Mouse (Mus musculus) lung, adult 2 months (tissue): Measurements from ENCODE around the gene Specc1. TPM values are rescaled to one million over a fixed set of nuclear protein-coding genes. Genes with fewer than 3 reads are reported as not detected.
A peak's percentile ranks its signal among the peaks of the same experiment; 100 is the strongest.

ENCODE experiments used
- DNase-seq: peaks from one replicate; pipeline ENCODE4 v3.0.0; 2022
- H3K4me1 ChIP-seq: fragments of 200-500 bp; 2 replicates; pipeline ENCODE4 v1.6.1; 2011; ENCODE audit warnings: low read length; ENCODE audit not compliant: control insufficient read depth, insufficient read depth
- H3K4me3 ChIP-seq: fragments of 200-500 bp; replicated peaks from 2 replicates; pipeline ENCODE3; 2011; ENCODE audit warnings: low read depth, mild to moderate bottlenecking, control low read depth, low read length; ENCODE audit errors: extremely low read depth
- CTCF ChIP-seq: fragments of 200-500 bp; IDR thresholded peaks from 2 replicates; pipeline ENCODE4 v1.5.1; 2011; ENCODE audit warnings: mild to moderate bottlenecking, low read length, control low read depth; ENCODE audit not compliant: insufficient read depth
- POLR2A ChIP-seq: fragments of 200-500 bp; IDR thresholded peaks from 2 replicates; pipeline ENCODE4 v1.6.1; 2011; ENCODE audit warnings: low read depth, mild to moderate bottlenecking, control low read depth, low read length, borderline replicate concordance; ENCODE audit errors: extremely low read depth
- WGBS: fragments of 180-500 bp; shearing (Covaris S2); methylation state at CpG from one replicate; pipeline ENCODE4 v1.1.7; 2018; 5-methylcytosine and 5-hydroxymethylcytosine counted together
- polyA plus RNA-seq: library from polyadenylated mRNA; depleted of rRNA; stranded (reverse); fragments of >200 nt; gene quantifications from 2 replicates; pipeline ENCODE4 v1.2.3, GENCODE M21; 2012; rRNA removed

Specc1 gene
- polyA plus RNA-seq, result 11.7 and 12.2 TPM in 2 replicates

DNA sequence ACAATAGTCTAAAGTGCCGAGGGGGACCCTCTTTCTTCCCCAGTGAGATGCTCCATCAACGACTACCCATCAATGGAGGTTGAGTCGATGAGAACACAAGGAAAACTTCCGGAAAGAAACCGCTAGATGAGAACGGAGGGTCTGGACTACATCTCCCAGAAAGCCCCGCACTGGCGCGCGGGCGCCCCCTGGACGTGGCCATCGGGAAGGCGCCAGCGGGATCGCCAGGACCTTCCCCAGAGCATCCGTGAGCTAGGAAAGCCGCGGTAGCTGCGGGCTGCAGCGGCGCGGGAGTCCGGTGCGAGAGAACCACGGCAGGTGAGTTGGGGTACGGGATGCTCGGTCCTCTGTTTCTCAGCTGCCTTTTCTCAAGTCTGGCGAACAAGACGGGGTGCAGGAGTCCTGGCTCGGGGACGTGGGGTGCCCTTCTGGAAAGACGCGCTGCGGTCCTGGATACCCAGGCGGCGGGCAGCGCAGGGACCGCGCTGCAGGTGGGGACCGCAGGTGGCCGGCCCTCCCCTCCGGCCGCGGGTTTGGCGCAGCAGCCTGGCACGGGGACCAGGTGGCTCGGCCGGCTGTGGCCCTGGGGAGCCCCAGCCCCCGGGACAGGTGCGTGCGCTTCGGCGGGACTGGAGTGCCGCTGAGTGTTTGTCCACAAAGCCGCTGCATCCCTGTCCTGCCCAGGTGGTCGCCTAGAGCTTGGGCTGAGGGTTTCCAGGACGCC lies at the start of gene Specc1:
Gene Specc1, plus strand, starts transcription at position 192 of the 724 bp plus-strand sequence.
- Histone ChIP-seq H3K4me3 (peak within 1 kb of the TSS; percentile 57), H3K4me1 (peaks cover 2% of the 10 kb centered on the region; the same call in 1 of the 2 replicates)
- DNase-seq, result peak; percentile 90
- under 1% methylated on average over 58 of the region's 58 CpGs for WGBS
- TF ChIP-seq POLR2A (no peak), CTCF (peak; percentile 75)

- no peak for DNase-seq
- Histone ChIP-seq H3K4me3 (no peak overlapping the region), H3K4me1 (no peaks in the 10 kb centered on the region)
- TF ChIP-seq CTCF, result no peak
- no peak for TF ChIP-seq POLR2A
Measured at GRCm38 (mm10) chr11:61908315-61908714, 48.2 kb upstream of the Specc1 start.

DNA sequence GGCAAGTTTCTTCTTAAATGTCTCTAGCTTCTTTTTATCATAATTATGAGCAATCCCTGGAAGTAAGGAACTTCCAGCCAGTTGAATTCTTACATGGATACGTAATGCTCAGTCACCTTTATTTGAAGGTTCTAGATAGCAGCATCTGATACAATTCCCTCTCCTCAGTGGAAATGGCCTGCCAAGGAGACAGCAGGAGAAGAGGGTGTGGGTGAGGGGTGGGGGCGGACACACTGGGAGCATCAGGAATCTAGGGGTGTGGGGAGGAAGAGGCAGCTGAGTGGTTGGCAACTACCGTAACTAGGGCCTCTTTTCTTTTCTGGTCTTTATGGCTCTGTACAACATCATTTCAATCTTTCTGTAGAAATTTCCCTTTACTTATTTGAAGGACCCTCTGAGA lies 36.9 kb upstream of the Specc1 start:
- 92% methylated on average over 3 of the region's 3 CpGs for WGBS
- DNase-seq, result no peak

GRCm38 (mm10) chr11:61923309-61923708 lies 33.3 kb upstream of the Specc1 start:
- no peak for TF ChIP-seq POLR2A
- no peak for TF ChIP-seq CTCF
- WGBS, result 30% methylated on average over 1 of the region's 1 CpGs
- Histone ChIP-seq H3K4me1 (peaks cover 7% of the 10 kb centered on the region; the same call in 1 of the 2 replicates), H3K4me3 (no peak overlapping the region)
- DNase-seq, result no peak

More for the DNA sequence above, 36.9 kb upstream of the Specc1 start:
- TF ChIP-seq CTCF, result no peak
- TF ChIP-seq POLR2A, result no peak
- H3K4me1 ChIP-seq, result peaks cover 2% of the 10 kb centered on the region; the same call in 1 of the 2 replicates
- H3K4me3 ChIP-seq, result no peak overlapping the region

DNA sequence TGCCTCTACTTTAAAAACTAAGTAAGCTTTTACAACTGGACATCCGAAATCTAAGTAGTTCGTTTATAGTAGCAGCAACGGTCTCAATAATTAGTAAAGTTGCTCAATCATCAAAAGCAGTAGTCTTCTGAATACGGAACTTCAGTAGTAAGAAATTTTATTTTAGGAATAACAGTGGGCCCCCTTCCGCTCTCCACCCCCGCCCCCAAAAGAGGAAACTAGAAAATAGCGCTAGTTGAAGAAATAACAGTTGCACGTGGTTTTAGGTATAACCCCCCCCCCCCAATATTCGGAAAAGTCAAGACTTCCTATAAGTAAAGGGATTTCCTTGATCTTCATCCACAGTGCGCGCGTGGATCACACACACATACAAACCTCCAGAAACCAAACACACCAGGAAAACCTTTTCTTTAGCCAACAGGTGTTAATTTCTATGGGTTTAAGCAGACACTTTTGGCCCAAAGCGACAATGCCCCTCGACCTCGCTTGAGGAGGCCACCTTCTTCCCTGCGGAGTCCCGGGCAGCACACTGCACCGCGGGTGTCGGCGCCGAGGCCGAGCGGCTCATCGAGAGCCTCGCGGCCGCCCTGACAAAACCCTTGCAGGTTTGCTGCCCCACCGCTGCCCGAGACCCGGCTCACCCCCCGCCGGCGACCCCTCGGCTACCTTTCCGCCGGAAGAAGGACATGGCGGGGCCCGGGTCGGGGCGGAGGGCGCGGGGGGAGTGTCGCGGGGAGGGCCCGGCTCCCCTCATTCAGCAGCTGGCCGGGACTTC lies 27.1 kb upstream of the Specc1 start:
- DNase-seq, result no peak
- WGBS, result under 1% methylated on average over 40 of the region's 47 CpGs
- peaks cover 17% of the 10 kb centered on the region for H3K4me1 ChIP-seq
- TF ChIP-seq POLR2A (no peak), CTCF (no peak)
- H3K4me3 ChIP-seq, result peak overlapping the region; percentile 100

DNA sequence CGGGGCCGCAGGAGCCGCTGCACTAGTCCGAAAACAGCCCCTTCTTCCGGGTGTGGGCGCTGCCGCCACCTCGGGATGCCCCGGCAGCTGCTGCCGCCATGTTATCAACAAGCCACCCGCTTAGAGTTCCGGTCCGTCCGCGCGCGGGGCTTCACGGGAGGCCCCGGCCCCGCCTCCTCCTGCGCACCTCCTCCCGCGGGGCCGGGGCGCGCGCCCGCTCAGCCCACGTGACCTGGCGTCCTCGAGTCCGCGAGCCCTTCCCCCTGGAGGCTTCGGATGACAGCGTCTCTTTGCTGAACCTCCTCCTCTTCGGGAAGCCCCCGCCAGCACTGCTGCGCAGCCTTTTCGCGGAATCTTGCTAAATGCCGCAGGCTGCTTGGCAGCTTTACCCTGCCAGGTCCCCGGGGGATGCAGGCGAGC lies 26.5 kb upstream of the Specc1 start, which contains the start of gene Akap10:
Gene Akap10, minus strand, starts transcription at position 155 of the 420 bp plus-strand sequence.
- Histone ChIP-seq H3K4me1 (peaks cover 17% of the 10 kb centered on the region), H3K4me3 (peak within 1 kb of the TSS; percentile 100)
- under 1% methylated on average over 42 of the region's 43 CpGs for WGBS
- no peak for TF ChIP-seq CTCF
- TF ChIP-seq POLR2A, result peak; percentile 91; the same call in 1 of the 2 replicates
- DNase-seq, result peak; percentile 89

GRCm38 (mm10) chr11:61930640-61931586 lies 25.6 kb upstream of the Specc1 start:
- DNase-seq, result no peak
- peak overlapping the region; percentile 100 for H3K4me3 ChIP-seq
- H3K4me1 ChIP-seq, result peaks cover 17% of the 10 kb centered on the region
- no peak for TF ChIP-seq CTCF
- TF ChIP-seq POLR2A, result no peak
- 21% methylated on average over 11 of the region's 11 CpGs for WGBS

DNA sequence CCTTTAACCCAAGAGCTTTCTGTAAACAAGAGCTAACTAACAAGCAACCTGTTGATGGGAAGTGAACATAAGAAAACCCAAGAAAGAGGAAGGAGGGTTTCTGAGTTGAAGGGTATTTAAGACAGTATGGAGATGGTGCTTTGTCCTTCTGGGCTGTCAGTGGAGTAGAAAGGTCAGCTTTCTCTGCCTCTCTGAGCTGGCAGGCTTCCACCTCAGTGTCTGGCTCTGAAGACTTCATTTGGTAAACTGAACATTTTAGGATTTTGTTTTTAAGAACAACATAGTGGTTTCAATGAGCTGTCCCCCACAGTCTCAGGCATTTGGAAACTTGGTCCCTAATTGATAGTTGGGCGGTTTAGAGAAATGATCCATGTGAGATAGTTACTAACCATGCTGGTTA lies 18.8 kb upstream of the Specc1 start:
- H3K4me1 ChIP-seq, result no peaks in the 10 kb centered on the region
- no peak overlapping the region for H3K4me3 ChIP-seq
- 91% methylated on average over 1 of the region's 1 CpGs for WGBS
- TF ChIP-seq POLR2A (no peak), CTCF (no peak)
- DNase-seq, result no peak

GRCm38 (mm10) chr11:61942903-61943302 lies 13.7 kb upstream of the Specc1 start:
- TF ChIP-seq CTCF (no peak), POLR2A (no peak)
- WGBS, result 87% methylated on average over 2 of the region's 2 CpGs

More at GRCm38 (mm10) chr11:61942903-61943302, 13.7 kb upstream of the Specc1 start:
- Histone ChIP-seq H3K4me1 (no peaks in the 10 kb centered on the region), H3K4me3 (no peak overlapping the region)
- DNase-seq, result no peak
